Mouse (Mus musculus): Measurements from ENCODE around the gene Rab3gap1. TPM values are rescaled to one million over a fixed set of nuclear protein-coding genes. Genes with fewer than 3 reads are reported as not detected.

Rab3gap1 gene
- polyA plus RNA-seq, 1 experiment from 2014 or later, result 25.1 TPM

GRCm38 (mm10) chr1:127959312-127959718 is 90.7 kb downstream of the Rab3gap1 start:
- Histone ChIP-seq H3K27ac (ENCODE audit: low read depth, low read length) (peak overlapping the region; percentile 6; the same call in 1 of the 2 replicates), H3K9me3 (ENCODE audit: control insufficient read depth, low read length) (no peaks in the 10 kb centered on the region), H3K27me3 (ENCODE audit: control insufficient read depth, insufficient read depth, low read length) (no peaks in the 10 kb centered on the region), H3K9ac (ENCODE audit: low read depth, low read length) (no peak overlapping the region), H3K4me1 (ENCODE audit: control insufficient read depth, insufficient read depth, low read length) (no peaks in the 10 kb centered on the region), H3K4me2 (replicated peaks; ENCODE audit: low read depth, low read length) (no peak overlapping the region), H3K4me3 (ENCODE audit: low read length) (no peak overlapping the region), H3K36me3 (ENCODE audit: control insufficient read depth, insufficient read depth, low read length) (peaks cover 6% of the 10 kb centered on the region; the same call in 1 of the 2 replicates)
- 52% methylated on average over 7 of the region's 7 CpGs for WGBS
- peak; percentile 39; the same call in 1 of the 2 replicates for ATAC-seq (ENCODE audit: low FRiP score, low TSS enrichment)

GRCm38 (mm10) chr1:127961140-127961539 is 92.6 kb downstream of the Rab3gap1 start:
- H3K36me3 ChIP-seq (ENCODE audit: control insufficient read depth, insufficient read depth, low read length), result peaks cover 4% of the 10 kb centered on the region; the same call in 1 of the 2 replicates
- no peak for ATAC-seq (ENCODE audit: low FRiP score, low TSS enrichment)
- no peaks in the 10 kb centered on the region for H3K27me3 ChIP-seq (ENCODE audit: control insufficient read depth, insufficient read depth, low read length)
- H3K4me2 ChIP-seq (replicated peaks; ENCODE audit: low read depth, low read length), result no peak overlapping the region
- 76% methylated on average over 1 of the region's 1 CpGs for WGBS
- H3K4me1 ChIP-seq (ENCODE audit: control insufficient read depth, insufficient read depth, low read length), result no peaks in the 10 kb centered on the region
- H3K9ac ChIP-seq (ENCODE audit: low read depth, low read length), result no peak overlapping the region
- no peak overlapping the region for H3K4me3 ChIP-seq (ENCODE audit: low read length)
- H3K27ac ChIP-seq (ENCODE audit: low read depth, low read length), result no peak overlapping the region
- H3K9me3 ChIP-seq (ENCODE audit: control insufficient read depth, low read length), result no peaks in the 10 kb centered on the region

GRCm38 (mm10) chr1:127963326-127963725 is 94.8 kb downstream of the Rab3gap1 start:
- Histone ChIP-seq H3K9me3 (ENCODE audit: control insufficient read depth, low read length) (no peaks in the 10 kb centered on the region), H3K9ac (ENCODE audit: low read depth, low read length) (no peak overlapping the region), H3K36me3 (ENCODE audit: control insufficient read depth, insufficient read depth, low read length) (peaks cover 4% of the 10 kb centered on the region; the same call in 1 of the 2 replicates), H3K27ac (ENCODE audit: low read depth, low read length) (no peak overlapping the region), H3K4me1 (ENCODE audit: control insufficient read depth, insufficient read depth, low read length) (no peaks in the 10 kb centered on the region), H3K27me3 (ENCODE audit: control insufficient read depth, insufficient read depth, low read length) (no peaks in the 10 kb centered on the region), H3K4me2 (replicated peaks; ENCODE audit: low read depth, low read length) (no peak overlapping the region), H3K4me3 (ENCODE audit: low read length) (no peak overlapping the region)
- no peak for ATAC-seq (ENCODE audit: low FRiP score, low TSS enrichment)
- 90% methylated on average over 3 of the region's 3 CpGs for WGBS

DNA sequence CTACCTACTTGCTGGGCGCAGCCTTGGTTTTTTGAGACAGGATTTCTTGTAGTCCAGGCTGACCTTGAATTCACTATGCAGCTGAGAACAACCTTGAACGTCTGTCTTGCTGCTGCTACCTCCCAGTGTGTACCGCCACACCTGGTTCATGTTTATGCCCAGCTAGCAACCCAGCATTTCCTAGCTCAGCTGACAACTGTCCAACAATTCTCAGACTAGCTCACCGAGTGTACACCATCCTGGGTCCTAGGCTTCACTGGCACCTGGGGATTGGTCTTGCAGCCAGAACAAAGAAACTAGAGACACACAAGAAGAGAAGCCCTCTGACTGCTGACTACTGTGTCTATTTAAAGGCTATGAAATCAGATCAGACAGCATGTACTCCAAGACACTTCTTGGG is 102.3 kb downstream of the Rab3gap1 start:
- H3K4me2 ChIP-seq (replicated peaks; ENCODE audit: low read depth, low read length), result no peak overlapping the region
- 88% methylated on average over 4 of the region's 4 CpGs for WGBS
- H3K27ac ChIP-seq (ENCODE audit: low read depth, low read length), result no peak overlapping the region
- H3K9me3 ChIP-seq (ENCODE audit: control insufficient read depth, low read length), result no peaks in the 10 kb centered on the region
- H3K27me3 ChIP-seq (ENCODE audit: control insufficient read depth, insufficient read depth, low read length), result no peaks in the 10 kb centered on the region
- H3K4me1 ChIP-seq (ENCODE audit: control insufficient read depth, insufficient read depth, low read length), result no peaks in the 10 kb centered on the region
- no peak overlapping the region for H3K4me3 ChIP-seq (ENCODE audit: low read length)
- H3K9ac ChIP-seq (ENCODE audit: low read depth, low read length), result no peak overlapping the region
- no peaks in the 10 kb centered on the region; the same call in 1 of the 2 replicates for H3K36me3 ChIP-seq (ENCODE audit: control insufficient read depth, insufficient read depth, low read length)
- no peak for ATAC-seq (ENCODE audit: low FRiP score, low TSS enrichment)

- no peak for ATAC-seq (ENCODE audit: low FRiP score, low TSS enrichment)
- H3K9ac ChIP-seq (ENCODE audit: low read depth, low read length), result no peak overlapping the region
- H3K4me3 ChIP-seq (ENCODE audit: low read length), result no peak overlapping the region
- 98% methylated on average over 4 of the region's 4 CpGs for WGBS
- no peaks in the 10 kb centered on the region for H3K27me3 ChIP-seq (ENCODE audit: control insufficient read depth, insufficient read depth, low read length)
- H3K4me1 ChIP-seq (ENCODE audit: control insufficient read depth, insufficient read depth, low read length), result no peaks in the 10 kb centered on the region
- H3K36me3 ChIP-seq (ENCODE audit: control insufficient read depth, insufficient read depth, low read length), result no peaks in the 10 kb centered on the region; the same call in 1 of the 2 replicates
- H3K4me2 ChIP-seq (replicated peaks; ENCODE audit: low read depth, low read length), result no peak overlapping the region
- no peak overlapping the region for H3K27ac ChIP-seq (ENCODE audit: low read depth, low read length)
- no peaks in the 10 kb centered on the region for H3K9me3 ChIP-seq (ENCODE audit: control insufficient read depth, low read length)
Observed at GRCm38 (mm10) chr1:127974082-127974481, 105.5 kb downstream of the Rab3gap1 start.

DNA sequence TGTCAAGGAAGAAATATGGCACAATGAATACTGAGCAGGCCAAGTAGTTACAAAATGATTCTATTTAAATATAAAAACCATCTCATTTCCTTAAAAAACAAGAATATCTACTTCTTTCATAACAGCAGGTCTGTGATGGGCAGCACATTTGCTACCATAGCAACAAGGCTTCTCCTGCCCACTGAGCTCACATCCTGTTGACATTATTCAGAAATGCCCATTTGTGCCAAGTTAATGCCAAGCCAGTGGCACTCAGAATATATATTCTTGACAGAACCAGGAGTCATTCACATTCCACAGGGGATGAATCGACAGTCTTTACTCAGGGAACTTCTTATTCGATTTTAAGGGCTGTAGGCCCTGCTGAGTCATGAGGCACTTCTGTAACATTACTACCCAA is 107.1 kb downstream of the Rab3gap1 start:
- Histone ChIP-seq H3K27me3 (ENCODE audit: control insufficient read depth, insufficient read depth, low read length) (no peaks in the 10 kb centered on the region), H3K36me3 (ENCODE audit: control insufficient read depth, insufficient read depth, low read length) (no peaks in the 10 kb centered on the region; the same call in 1 of the 2 replicates), H3K9me3 (ENCODE audit: control insufficient read depth, low read length) (no peaks in the 10 kb centered on the region), H3K9ac (ENCODE audit: low read depth, low read length) (no peak overlapping the region), H3K4me2 (replicated peaks; ENCODE audit: low read depth, low read length) (no peak overlapping the region), H3K4me1 (ENCODE audit: control insufficient read depth, insufficient read depth, low read length) (no peaks in the 10 kb centered on the region), H3K4me3 (ENCODE audit: low read length) (no peak overlapping the region), H3K27ac (ENCODE audit: low read depth, low read length) (no peak overlapping the region)
- ATAC-seq (ENCODE audit: low FRiP score, low TSS enrichment), result no peak
- 72% methylated on average over 2 of the region's 2 CpGs for WGBS

DNA sequence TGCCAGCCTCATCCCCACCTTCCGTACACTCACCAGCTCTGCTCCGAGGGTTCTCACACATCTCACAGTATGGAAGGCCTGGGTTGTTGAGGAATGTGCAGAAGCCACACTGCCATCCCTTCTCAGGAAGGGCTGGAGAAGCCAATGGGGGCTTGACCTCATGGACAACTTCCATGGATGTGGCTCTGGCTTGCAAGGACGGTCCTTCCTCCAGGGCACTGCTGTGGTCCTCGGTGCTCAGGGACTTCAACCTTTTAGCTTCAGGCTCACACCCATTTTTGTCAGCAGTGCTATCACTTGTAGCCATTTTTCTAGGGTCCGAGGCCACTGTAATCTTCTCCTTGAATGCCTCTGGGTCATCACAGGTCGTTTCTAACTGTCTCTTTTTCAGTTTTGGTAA is 107.5 kb downstream of the Rab3gap1 start:
- no peaks in the 10 kb centered on the region for H3K36me3 ChIP-seq (ENCODE audit: control insufficient read depth, insufficient read depth, low read length)
- H3K9ac ChIP-seq (ENCODE audit: low read depth, low read length), result no peak overlapping the region
- H3K4me1 ChIP-seq (ENCODE audit: control insufficient read depth, insufficient read depth, low read length), result no peaks in the 10 kb centered on the region
- H3K27ac ChIP-seq (ENCODE audit: low read depth, low read length), result no peak overlapping the region
- no peaks in the 10 kb centered on the region for H3K9me3 ChIP-seq (ENCODE audit: control insufficient read depth, low read length)
- no peaks in the 10 kb centered on the region for H3K27me3 ChIP-seq (ENCODE audit: control insufficient read depth, insufficient read depth, low read length)
- no peak overlapping the region for H3K4me2 ChIP-seq (replicated peaks; ENCODE audit: low read depth, low read length)
- H3K4me3 ChIP-seq (ENCODE audit: low read length), result no peak overlapping the region
- 88% methylated on average over 6 of the region's 6 CpGs for WGBS
- ATAC-seq (ENCODE audit: low FRiP score, low TSS enrichment), result no peak

GRCm38 (mm10) chr1:127978125-127978524 is 109.6 kb downstream of the Rab3gap1 start:
- 78% methylated on average over 1 of the region's 1 CpGs for WGBS

GRCm38 (mm10) chr1:127980911-127981559 is 112.5 kb downstream of the Rab3gap1 start:
- no peaks in the 10 kb centered on the region for H3K27me3 ChIP-seq (ENCODE audit: control insufficient read depth, insufficient read depth, low read length)
- no peaks in the 10 kb centered on the region for H3K36me3 ChIP-seq (ENCODE audit: control insufficient read depth, insufficient read depth, low read length)
- H3K4me3 ChIP-seq (ENCODE audit: low read length), result no peak overlapping the region
- H3K4me2 ChIP-seq (replicated peaks; ENCODE audit: low read depth, low read length), result no peak overlapping the region
- H3K9me3 ChIP-seq (ENCODE audit: control insufficient read depth, low read length), result no peaks in the 10 kb centered on the region
- H3K4me1 ChIP-seq (ENCODE audit: control insufficient read depth, insufficient read depth, low read length), result peaks cover 8% of the 10 kb centered on the region; the same call in 1 of the 2 replicates
- peak; percentile 30; the same call in 1 of the 2 replicates for ATAC-seq (ENCODE audit: low FRiP score, low TSS enrichment)
- 21% methylated on average over 2 of the region's 2 CpGs for WGBS
- H3K27ac ChIP-seq (ENCODE audit: low read depth, low read length), result no peak overlapping the region
- H3K9ac ChIP-seq (ENCODE audit: low read depth, low read length), result no peak overlapping the region

More at GRCm38 (mm10) chr1:127978125-127978524, 109.6 kb downstream of the Rab3gap1 start:
- Histone ChIP-seq H3K27me3 (ENCODE audit: control insufficient read depth, insufficient read depth, low read length) (no peaks in the 10 kb centered on the region), H3K9ac (ENCODE audit: low read depth, low read length) (no peak overlapping the region), H3K4me1 (ENCODE audit: control insufficient read depth, insufficient read depth, low read length) (peaks cover 5% of the 10 kb centered on the region; the same call in 1 of the 2 replicates), H3K36me3 (ENCODE audit: control insufficient read depth, insufficient read depth, low read length) (no peaks in the 10 kb centered on the region), H3K4me3 (ENCODE audit: low read length) (no peak overlapping the region), H3K9me3 (ENCODE audit: control insufficient read depth, low read length) (no peaks in the 10 kb centered on the region), H3K27ac (ENCODE audit: low read depth, low read length) (no peak overlapping the region), H3K4me2 (replicated peaks; ENCODE audit: low read depth, low read length) (no peak overlapping the region)
- ATAC-seq (ENCODE audit: low FRiP score, low TSS enrichment), result no peak
